Mouse (Mus musculus) forebrain, postnatal 0 days (tissue): ENCODE measurements around the gene Sh2d3c. TPM values are rescaled to one million over a fixed set of nuclear protein-coding genes. Genes with fewer than 3 reads are reported as not detected.

ENCODE experiments used
- ATAC-seq: fragments of 200-750 bp; cut with Nextera tagmentation; 2 replicates; pipeline ENCODE4 v1.8.0; 2017; ENCODE audit warnings: mild to moderate bottlenecking, moderate library complexity
- DNase-seq: peaks from one replicate; pipeline ENCODE4 v3.0.0-alpha.2; 2015
- H3K27ac ChIP-seq: fragments of 300-500 bp; sonication (generic); 2 replicates; pipeline ENCODE4 v1.5.1; 2014; ENCODE audit warnings: low read depth, mild to moderate bottlenecking, antibody characterized with exemption, low read length, moderate library complexity, mixed read lengths
- H3K27me3 ChIP-seq: fragments of 300-500 bp; sonication (generic); 2 replicates; pipeline ENCODE4 v1.6.1; 2014; ENCODE audit warnings: mild to moderate bottlenecking, low read length, mixed read lengths; ENCODE audit not compliant: insufficient read depth
- H3K36me3 ChIP-seq: fragments of 300-500 bp; sonication (generic); 2 replicates; pipeline ENCODE4 v1.6.1; 2014; ENCODE audit warnings: mild to moderate bottlenecking, moderate library complexity; ENCODE audit not compliant: insufficient read depth
- H3K4me1 ChIP-seq: fragments of 300-500 bp; sonication (generic); 2 replicates; pipeline ENCODE4 v1.6.1; 2014; ENCODE audit warnings: antibody characterized with exemption; ENCODE audit not compliant: insufficient read depth
- H3K4me2 ChIP-seq: fragments of 300-500 bp; sonication (generic); 2 replicates; pipeline ENCODE4 v1.6.1; 2014; ENCODE audit warnings: low read depth, mild to moderate bottlenecking, moderate library complexity
- H3K4me3 ChIP-seq: fragments of 300-500 bp; sonication (generic); 2 replicates; pipeline ENCODE4 v1.5.1; 2014; ENCODE audit warnings: low read depth, low read length, mixed read lengths
- H3K9ac ChIP-seq: fragments of 300-500 bp; sonication (generic); 2 replicates; pipeline ENCODE4 v1.6.1; 2014; ENCODE audit warnings: mild to moderate bottlenecking
- H3K9me3 ChIP-seq: fragments of 300-500 bp; sonication (generic); 2 replicates; pipeline ENCODE4 v1.6.1; 2016; ENCODE audit warnings: low read length
- CTCF ChIP-seq: sonication (generic); IDR thresholded peaks from 2 replicates; pipeline ENCODE4 v1.5.1; 2016; ENCODE audit warnings: antibody characterized with exemption, control low read depth, low read depth
- WGBS: fragments of 180-500 bp; shearing (Covaris S2); extraction: QIAGEN DNeasy Blood & Tissue Kit; methylation state at CpG from one replicate; pipeline ENCODE4 v1.1.7; 2014; 5-methylcytosine and 5-hydroxymethylcytosine counted together
- polyA plus RNA-seq: library from polyadenylated mRNA; unstranded; fragments of >200 nt; fragmentation: Nextera tagmentation; extraction: Ambion mirVana; gene quantifications from 2 replicates; pipeline ENCODE4 v1.2.1, GENCODE M21; 2015
- total RNA-seq: library from RNA; depleted of rRNA; stranded (reverse); fragments of >200 nt; gene quantifications from 2 replicates; pipeline ENCODE4 v1.2.3, GENCODE M21; 2014

Sh2d3c gene
- total and polyA plus RNA-seq, 2 experiments from 2014 or later, result 24.1 to 48.9 TPM

DNA sequence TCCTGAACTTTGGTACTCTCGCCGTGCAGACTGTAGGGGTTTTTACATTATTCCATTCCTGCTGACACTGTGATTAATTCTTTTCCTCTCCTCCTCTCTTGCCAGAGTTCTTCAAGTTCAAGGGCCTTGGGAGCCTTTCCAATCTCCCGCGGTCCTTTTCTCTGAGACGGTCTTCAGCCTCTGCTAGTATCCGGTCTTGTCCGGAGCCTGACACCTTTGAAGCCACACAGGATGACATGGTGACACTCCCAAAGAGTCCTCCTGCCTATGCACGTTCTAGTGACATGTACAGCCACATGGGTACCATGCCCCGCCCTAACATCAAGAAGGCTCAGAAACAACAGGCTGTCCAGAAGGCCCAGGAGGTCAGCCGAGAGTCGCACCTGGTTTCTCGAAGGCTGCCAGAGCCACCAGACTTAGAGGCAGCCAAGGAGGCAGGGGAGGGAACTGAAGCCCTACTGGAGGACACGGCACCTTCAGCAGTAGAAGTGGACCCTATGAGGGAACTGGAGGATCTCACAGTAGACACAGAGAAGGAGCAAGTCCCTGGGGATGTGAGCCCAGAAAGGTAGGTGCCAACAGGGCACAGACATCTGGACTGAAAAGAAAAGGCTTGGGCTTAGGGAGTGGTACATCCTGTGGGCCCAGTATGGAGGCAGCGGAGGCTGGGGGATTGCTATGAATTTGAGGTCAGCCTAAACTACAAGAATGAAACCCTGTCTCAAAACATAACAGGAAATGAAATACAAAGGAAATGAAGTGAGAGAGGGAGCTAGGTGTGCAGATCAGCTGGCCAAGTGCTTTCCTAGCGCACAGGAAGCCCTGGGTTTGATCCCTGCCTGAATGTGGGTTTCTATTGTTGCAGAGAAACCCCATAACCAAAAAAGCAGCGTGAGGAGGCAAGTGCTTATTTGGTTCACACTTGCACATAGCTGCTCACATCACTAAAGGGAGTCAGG lies 4.3 kb downstream of the Sh2d3c start:
- ATAC-seq (no peak), DNase-seq (no peak)
- no peak overlapping the region for H3K4me2 ChIP-seq
- no peak overlapping the region for H3K27ac ChIP-seq
- H3K9ac ChIP-seq, result no peak overlapping the region
- H3K27me3 ChIP-seq, result no peaks in the 10 kb centered on the region
- WGBS, result 79% methylated on average over 16 of the region's 16 CpGs
- no peaks in the 10 kb centered on the region for H3K36me3 ChIP-seq
- TF ChIP-seq CTCF, result no peak
- no peaks in the 10 kb centered on the region for H3K4me1 ChIP-seq
- no peaks in the 10 kb centered on the region for H3K9me3 ChIP-seq
- H3K4me3 ChIP-seq, result no peak overlapping the region

DNA sequence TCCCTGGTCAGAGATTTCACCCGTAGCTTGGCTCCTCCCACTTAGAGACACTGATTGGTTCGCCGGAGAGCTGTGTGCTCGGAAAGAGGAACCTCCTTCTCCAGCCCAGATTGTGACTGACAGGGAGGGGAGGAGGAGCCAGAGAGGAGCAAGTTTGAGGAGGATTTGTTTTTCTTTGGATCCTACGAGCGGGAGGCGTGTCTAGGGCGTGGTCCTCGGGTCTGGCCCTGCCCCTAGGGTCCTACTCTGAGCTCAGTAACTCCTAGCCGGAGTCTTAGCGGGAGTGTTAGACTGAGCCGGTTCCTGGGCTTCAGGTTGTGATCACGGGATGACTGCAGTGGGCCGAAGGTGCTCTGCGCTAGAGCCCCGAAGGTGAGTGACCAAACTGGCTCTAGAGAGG lies 6.6 kb downstream of the Sh2d3c start:
- no peak for TF ChIP-seq CTCF
- H3K4me2 ChIP-seq, result peak overlapping the region; percentile 49
- H3K9me3 ChIP-seq, result no peaks in the 10 kb centered on the region
- peak overlapping the region; percentile 10; the same call in 1 of the 2 replicates for H3K9ac ChIP-seq
- H3K4me3 ChIP-seq, result peak overlapping the region; percentile 35
- H3K27me3 ChIP-seq, result no peaks in the 10 kb centered on the region
- ATAC-seq (peak; percentile 98), DNase-seq (peak; percentile 86)
- H3K4me1 ChIP-seq, result no peaks in the 10 kb centered on the region
- 2% methylated on average over 16 of the region's 16 CpGs for whole genome bisulfite sequencing
- H3K27ac ChIP-seq, result no peak overlapping the region
- no peaks in the 10 kb centered on the region for H3K36me3 ChIP-seq

DNA sequence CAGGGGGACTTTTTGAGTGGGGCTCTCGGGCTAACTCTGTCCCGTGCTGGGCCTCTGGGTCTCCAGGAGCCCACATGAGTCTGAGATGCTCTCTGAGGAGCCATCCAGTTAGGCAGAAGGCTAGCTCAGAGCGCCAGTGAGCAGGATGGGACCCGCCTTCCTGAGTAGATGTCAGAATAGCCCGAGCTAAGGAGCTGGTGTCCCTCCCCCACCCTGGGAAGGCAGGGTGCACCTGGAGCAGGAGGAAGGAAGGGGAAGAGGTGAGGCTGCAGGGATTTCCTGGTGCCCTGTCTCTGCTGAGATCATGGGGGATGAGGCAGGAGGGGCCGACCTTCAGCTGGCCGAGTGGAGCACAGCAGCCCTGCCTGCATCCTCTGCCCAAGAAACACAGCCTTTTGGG lies 7.6 kb downstream of the Sh2d3c start:
- WGBS, result 66% methylated on average over 7 of the region's 7 CpGs
- DNase-seq (no peak), ATAC-seq (no peak)
- H3K9ac ChIP-seq, result no peak overlapping the region
- TF ChIP-seq CTCF, result no peak
- H3K9me3 ChIP-seq, result no peaks in the 10 kb centered on the region
- H3K27ac ChIP-seq, result no peak overlapping the region
- peak overlapping the region; percentile 19; the same call in 1 of the 2 replicates for H3K4me2 ChIP-seq
- no peaks in the 10 kb centered on the region for H3K27me3 ChIP-seq
- H3K4me3 ChIP-seq, result no peak overlapping the region
- H3K4me1 ChIP-seq, result no peaks in the 10 kb centered on the region
- no peaks in the 10 kb centered on the region for H3K36me3 ChIP-seq

DNA sequence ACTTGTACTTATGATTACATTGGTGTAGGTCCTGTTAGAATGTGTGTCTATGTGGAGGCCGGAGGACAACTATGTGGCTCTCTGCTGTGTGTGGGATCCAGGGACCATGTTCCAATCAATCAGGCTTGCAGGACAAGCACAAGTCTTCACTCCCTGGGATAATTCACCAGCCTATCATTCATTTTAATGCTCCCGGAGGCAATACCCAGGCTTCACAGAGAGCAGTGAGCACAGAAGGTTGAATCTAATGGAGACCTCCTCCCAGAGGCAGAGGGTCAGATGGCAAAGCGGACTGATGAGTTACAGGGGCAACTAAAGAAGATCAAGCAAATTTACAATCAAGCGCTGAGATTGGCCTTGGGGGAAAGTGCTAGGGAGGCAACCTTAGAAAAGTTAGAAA lies 8.7 kb downstream of the Sh2d3c start:
- Histone ChIP-seq H3K36me3 (no peaks in the 10 kb centered on the region), H3K4me3 (no peak overlapping the region), H3K27ac (no peak overlapping the region), H3K27me3 (no peaks in the 10 kb centered on the region), H3K9ac (no peak overlapping the region), H3K4me2 (no peak overlapping the region), H3K9me3 (no peaks in the 10 kb centered on the region), H3K4me1 (no peaks in the 10 kb centered on the region)
- 80% methylated on average over 4 of the region's 4 CpGs for WGBS
- DNase-seq (no peak), ATAC-seq (no peak)
- no peak for TF ChIP-seq CTCF

DNA sequence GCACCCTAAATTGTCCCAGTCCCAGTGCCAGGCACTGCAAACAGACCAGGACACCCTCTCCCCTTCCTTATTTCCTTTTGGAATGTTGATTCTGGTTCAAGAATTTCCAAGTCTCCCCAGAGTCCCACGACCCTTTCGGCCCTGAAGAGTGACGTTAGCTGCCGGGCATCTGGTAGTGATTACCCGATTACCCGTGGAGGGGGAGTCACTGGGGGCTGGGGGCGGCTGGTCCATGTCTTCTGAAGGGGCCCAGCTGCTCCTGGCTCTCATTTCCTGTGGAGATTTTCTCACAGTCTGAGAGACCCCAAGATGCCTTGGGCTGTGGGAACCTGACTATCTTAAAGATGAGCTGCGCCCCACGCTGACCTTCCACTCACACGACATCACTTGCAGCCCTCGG lies 10.0 kb downstream of the Sh2d3c start:
- Histone ChIP-seq H3K36me3 (no peaks in the 10 kb centered on the region), H3K9ac (no peak overlapping the region), H3K4me2 (no peak overlapping the region), H3K27ac (no peak overlapping the region), H3K27me3 (no peaks in the 10 kb centered on the region), H3K9me3 (no peaks in the 10 kb centered on the region), H3K4me1 (no peaks in the 10 kb centered on the region), H3K4me3 (no peak overlapping the region)
- TF ChIP-seq CTCF, result no peak
- DNase-seq (no peak), ATAC-seq (no peak)
- 63% methylated on average over 11 of the region's 11 CpGs for WGBS

DNA sequence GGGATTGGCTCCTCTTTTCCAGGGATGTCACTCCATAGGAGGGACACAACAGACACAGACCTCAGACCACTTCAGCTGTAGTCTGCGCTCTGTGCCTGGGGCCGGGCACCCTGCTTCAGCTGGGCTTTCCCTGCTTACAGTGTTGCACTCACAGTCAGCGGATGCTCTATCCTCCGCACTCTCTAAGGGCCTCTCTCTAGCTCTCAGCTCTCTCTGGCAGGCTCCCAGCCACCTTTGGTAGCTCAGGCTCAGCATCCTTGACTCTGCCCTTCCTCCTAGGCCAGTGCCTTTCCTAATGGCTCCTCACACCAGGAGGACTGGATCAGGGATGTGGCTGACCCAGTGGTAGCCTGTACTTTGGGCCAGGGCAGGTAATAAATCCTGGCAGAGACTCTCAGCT lies 11.1 kb downstream of the Sh2d3c start:
- H3K27me3 ChIP-seq, result no peaks in the 10 kb centered on the region
- no peak overlapping the region for H3K4me3 ChIP-seq
- no peak overlapping the region for H3K4me2 ChIP-seq
- no peaks in the 10 kb centered on the region for H3K4me1 ChIP-seq
- no peak for DNase-seq
- H3K36me3 ChIP-seq, result no peaks in the 10 kb centered on the region
- TF ChIP-seq CTCF, result no peak
- no peak for ATAC-seq
- no peak overlapping the region for H3K9ac ChIP-seq
- H3K9me3 ChIP-seq, result no peaks in the 10 kb centered on the region
- no peak overlapping the region for H3K27ac ChIP-seq
- 79% methylated on average over 4 of the region's 4 CpGs for WGBS

DNA sequence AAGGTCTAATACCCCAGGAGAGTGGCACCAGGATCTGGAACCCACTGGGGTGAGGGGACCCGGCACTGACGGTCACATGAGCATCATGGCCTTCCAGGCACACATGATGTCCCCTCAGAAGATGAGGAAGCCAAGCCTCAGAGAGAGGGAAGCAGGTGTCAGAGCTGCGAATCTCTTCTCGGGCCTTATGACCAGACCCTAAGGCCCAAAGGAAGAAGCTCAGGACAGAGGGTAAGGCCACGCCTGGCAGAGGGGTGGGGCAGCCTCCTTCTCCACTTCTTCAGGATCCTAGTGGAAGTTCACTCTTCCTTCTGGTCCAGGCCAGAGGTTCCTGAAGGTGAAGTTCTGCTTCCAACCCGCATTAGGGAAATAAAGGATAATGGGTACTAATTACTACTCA lies 11.8 kb downstream of the Sh2d3c start:
- H3K27ac ChIP-seq, result no peak overlapping the region
- H3K9ac ChIP-seq, result no peak overlapping the region
- TF ChIP-seq CTCF, result no peak
- WGBS, result 60% methylated on average over 6 of the region's 6 CpGs
- ATAC-seq (no peak), DNase-seq (no peak)
- no peaks in the 10 kb centered on the region for H3K9me3 ChIP-seq
- no peaks in the 10 kb centered on the region for H3K27me3 ChIP-seq
- H3K36me3 ChIP-seq, result no peaks in the 10 kb centered on the region
- no peak overlapping the region for H3K4me2 ChIP-seq
- no peak overlapping the region for H3K4me3 ChIP-seq
- no peaks in the 10 kb centered on the region for H3K4me1 ChIP-seq
